Mouse (Mus musculus): ENCODE measurements around the gene Plpp3.
A peak's percentile ranks its signal among the peaks of the same experiment; 100 is the strongest.

The Plpp3 gene

GRCm38 (mm10) chr4:105214438-105214837 lies 57.3 kb downstream of the Plpp3 start:
- DNase-seq (ENCODE audit: inconsistent age in 2 of 2, low spot score in 1 of 2), result peak; percentile 73 to 92

- peak; percentile 91 to 96 for DNase-seq (ENCODE audit: inconsistent age in 2 of 2, low spot score in 1 of 2)
These were observed 58.7 kb downstream of the Plpp3 start for GRCm38 (mm10) chr4:105215726-105216410.

- peak in 1 of 2 experiments; percentile 56 for DNase-seq (ENCODE audit: inconsistent age in 2 of 2, low spot score in 1 of 2)
These were observed 61.1 kb downstream of the Plpp3 start for GRCm38 (mm10) chr4:105218202-105218601.

DNA sequence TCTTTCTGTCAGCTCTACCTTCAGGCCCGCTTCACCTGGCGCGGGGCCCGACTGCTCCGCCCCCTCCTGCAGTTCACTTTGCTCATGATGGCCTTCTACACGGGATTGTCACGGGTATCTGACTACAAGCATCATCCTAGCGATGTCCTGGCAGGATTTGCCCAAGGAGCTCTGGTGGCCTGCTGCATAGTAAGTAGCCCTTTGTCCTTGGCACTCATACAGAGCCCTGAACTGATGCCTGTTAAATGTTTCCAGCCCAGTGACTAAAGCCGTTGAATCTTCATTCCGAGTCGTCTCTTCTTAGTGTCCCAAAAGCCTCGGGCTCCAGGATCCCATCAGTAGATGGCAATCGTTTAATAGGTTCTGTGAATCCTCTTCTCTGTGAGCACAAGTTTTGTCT lies 62.2 kb downstream of the Plpp3 start:
- DNase-seq (ENCODE audit: inconsistent age in 2 of 2, low spot score in 1 of 2), result peak; percentile 47 to 87

GRCm38 (mm10) chr4:105220849-105221248 lies 63.7 kb downstream of the Plpp3 start:
- DNase-seq (ENCODE audit: inconsistent age in 2 of 2, low spot score in 1 of 2), result peak; percentile 92 to 95

DNA sequence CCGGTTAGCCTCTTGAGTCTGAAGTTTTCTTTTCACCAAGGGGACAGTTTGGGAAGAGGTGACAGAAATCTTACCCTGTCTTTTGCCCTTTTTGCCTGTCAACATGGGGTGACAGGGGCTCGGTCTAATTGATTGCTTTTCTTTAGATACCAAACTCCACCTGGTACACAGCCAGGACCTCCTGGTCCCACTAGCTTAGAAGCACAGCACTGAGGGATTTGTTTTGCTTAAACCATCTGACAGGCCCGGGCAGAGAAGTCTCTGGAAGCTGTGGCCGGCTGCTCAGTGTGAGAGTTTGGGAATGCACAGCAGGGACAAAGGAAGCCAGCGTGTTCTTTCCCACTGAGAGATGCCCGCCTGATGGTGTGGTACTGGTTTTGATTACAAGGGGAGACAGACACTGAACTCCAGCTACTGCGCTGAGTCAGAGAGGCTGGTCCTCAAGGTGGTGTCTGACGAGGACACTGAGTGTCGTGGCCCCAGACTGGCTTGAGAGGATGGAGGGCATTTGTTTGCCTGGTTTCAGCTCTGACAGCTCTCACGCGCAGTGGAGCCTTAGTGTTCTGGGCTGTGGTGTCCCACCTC lies 64.2 kb downstream of the Plpp3 start:
- peak; percentile 73 to 82 for DNase-seq (ENCODE audit: inconsistent age in 2 of 2, low spot score in 1 of 2)

GRCm38 (mm10) chr4:105223101-105223924 lies 66.2 kb downstream of the Plpp3 start:
- DNase-seq (ENCODE audit: inconsistent age in 2 of 2, low spot score in 1 of 2), result peak; percentile 73 to 92

DNA sequence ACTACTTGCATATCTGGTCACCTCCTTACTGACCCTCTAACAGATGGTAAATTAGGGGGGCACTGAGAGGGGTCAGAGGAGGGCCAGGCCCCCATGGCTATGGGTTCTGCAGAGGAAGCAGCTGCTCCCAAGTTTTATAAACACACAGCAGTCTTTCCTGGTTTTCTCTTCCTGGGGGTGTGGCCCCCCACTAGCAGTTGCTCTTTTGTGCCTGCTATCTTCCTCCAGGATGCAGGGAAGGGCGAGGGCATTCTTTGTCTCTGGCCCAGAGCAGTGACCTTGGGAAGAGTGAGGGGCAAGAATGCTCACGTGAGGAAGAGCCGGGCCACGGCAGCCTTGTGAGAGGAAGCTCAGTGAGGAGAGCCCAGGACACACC lies 66.8 kb downstream of the Plpp3 start:
- peak; percentile 70 to 85 for DNase-seq (ENCODE audit: inconsistent age in 2 of 2, low spot score in 1 of 2)

GRCm38 (mm10) chr4:105225512-105225911 lies 68.4 kb downstream of the Plpp3 start:
- peak; percentile 83 to 94 for DNase-seq (ENCODE audit: inconsistent age in 2 of 2, low spot score in 1 of 2)

GRCm38 (mm10) chr4:105226351-105226750 lies 69.2 kb downstream of the Plpp3 start:
- peak; percentile 60 to 88 for DNase-seq (ENCODE audit: inconsistent age in 2 of 2, low spot score in 1 of 2)

DNA sequence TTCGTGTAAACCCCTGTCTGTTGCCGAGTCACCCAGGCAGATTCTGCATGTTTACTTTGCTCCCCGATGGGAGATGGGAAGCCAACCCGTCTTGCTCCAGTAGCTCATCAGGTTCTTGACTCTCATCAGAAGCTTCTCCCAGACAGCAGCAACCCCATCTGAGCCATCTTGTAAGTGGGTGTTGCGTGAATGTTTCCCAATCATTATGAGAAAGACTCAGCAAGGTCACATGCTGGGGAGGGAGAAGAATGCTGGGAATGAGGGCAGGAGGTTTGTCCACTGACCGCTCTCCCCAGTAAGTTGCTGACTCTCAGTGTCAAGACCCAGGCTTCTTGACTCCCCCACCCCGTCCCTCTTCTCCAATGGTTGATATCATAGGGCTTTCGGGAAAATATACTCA lies 73.0 kb downstream of the Plpp3 start:
- peak; percentile 39 to 84 for DNase-seq (ENCODE audit: inconsistent age in 2 of 2, low spot score in 1 of 2)

- DNase-seq (ENCODE audit: inconsistent age in 2 of 2, low spot score in 1 of 2), result no peak
These were observed 83.1 kb downstream of the Plpp3 start for GRCm38 (mm10) chr4:105240233-105240632.

DNA sequence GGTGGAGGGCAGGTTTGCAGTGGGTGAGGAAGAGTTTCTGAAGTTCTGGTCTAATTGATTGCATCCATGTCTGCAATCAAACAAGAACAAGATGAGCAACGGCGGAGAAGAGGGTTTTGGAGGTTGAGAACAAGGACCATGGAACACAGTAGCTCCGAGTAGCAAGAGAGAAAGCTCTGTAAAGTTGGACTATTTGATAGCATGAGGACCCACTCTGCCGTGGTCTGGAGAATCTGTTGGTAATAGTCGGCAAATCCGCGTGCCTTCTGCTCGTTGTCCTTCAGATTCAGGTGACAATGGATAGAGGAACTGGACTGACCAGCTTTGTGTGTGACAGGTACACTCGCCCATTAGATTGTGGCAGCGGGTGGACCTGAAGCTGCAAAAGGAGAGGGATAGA lies 87.8 kb downstream of the Plpp3 start:
- no peak for DNase-seq (ENCODE audit: inconsistent age in 2 of 2, low spot score in 1 of 2)

GRCm38 (mm10) chr4:105245479-105245944 lies 88.4 kb downstream of the Plpp3 start:
- peak; percentile 77 to 88 for DNase-seq (ENCODE audit: inconsistent age in 2 of 2, low spot score in 1 of 2)

DNA sequence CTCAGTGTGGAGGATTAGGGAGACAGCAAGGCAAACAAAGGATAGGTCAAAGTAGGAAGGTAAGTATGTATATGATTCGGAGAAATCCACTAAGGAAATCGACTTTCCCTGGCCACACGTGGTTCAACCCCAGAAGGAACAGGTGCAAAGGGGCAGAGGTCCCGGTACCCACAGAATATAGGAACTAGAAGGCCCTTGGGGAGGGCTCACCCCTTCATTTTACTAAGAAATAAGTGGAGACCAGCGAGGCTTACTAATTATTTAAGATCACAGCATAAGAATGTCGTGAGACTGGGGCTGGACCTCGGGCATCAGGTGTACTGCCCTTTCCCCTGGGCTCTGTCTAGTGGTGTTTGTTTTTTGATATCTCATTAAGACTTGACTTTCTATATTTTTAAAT lies 89.2 kb downstream of the Plpp3 start:
- DNase-seq (ENCODE audit: inconsistent age in 2 of 2, low spot score in 1 of 2), result no peak

- peak; percentile 43 to 81 for DNase-seq (ENCODE audit: inconsistent age in 2 of 2, low spot score in 1 of 2)
These were observed 91.0 kb downstream of the Plpp3 start for GRCm38 (mm10) chr4:105248161-105248560.

GRCm38 (mm10) chr4:105249283-105249682 lies 92.1 kb downstream of the Plpp3 start:
- no peak for DNase-seq (ENCODE audit: inconsistent age in 2 of 2, low spot score in 1 of 2)

- no peak for DNase-seq (ENCODE audit: inconsistent age in 2 of 2, low spot score in 1 of 2)
These were observed 93.8 kb downstream of the Plpp3 start for GRCm38 (mm10) chr4:105250946-105251345.

DNA sequence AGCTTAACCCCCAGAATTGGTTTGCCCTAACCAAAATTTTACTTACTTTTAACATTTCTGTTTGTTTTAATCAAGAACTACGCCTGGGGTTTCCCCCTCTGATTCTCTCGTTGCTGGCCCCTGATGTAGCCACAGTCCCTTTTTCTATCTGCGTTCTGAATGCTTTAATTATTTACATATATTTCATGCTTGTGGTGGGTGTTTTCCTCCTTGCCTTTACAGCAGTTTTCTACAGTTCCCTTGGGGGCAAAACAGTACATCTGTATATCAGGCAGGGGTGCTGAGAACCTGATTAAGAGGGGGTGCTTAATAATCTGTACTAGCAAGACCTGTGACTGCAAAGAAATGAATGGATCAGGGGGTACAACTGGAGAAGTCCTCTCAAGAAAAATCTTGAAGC lies 94.9 kb downstream of the Plpp3 start:
- no peak for DNase-seq (ENCODE audit: inconsistent age in 2 of 2, low spot score in 1 of 2)

- no peak for DNase-seq (ENCODE audit: inconsistent age in 2 of 2, low spot score in 1 of 2)
These were observed 95.5 kb downstream of the Plpp3 start for GRCm38 (mm10) chr4:105252571-105253200.
